In the genomic region with DNA sequence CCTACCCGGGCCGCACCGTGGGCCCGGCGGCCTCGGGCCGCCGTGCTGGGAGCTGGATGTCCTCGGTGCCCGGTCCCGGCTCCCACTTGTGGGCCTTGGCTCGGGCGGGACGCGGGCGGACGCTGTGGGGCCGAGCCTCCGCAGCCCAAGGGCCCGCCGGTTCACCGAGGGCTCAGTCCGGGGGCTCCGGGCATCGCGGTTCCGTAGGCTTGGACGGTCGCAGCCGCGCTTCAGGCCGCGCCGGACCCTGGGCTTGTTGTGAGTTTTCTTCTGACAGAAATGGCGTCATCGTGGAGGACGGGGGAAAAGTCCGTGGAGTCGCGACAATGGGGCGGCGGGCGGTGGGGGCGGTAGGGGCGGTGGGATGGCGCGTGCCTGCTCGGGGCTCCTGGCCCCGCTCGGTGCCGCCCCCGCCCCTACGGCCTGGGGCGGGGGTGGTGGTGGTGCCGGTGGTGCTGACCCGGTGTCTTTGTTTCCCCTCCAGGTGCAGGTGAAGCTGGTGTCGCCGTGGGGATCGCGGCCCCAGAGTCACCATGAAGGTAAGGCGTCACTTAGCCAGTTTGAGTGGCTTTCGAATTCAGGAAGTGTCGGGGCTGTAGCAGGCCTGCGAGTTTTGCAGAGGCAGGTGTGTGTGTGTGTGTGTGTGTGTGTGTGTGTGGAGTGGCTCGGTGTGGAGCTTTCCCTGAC, we compare ENCODE assay signal across 7 mouse cellular contexts. TPM values are rescaled to one million over a fixed set of nuclear protein-coding genes. Genes with fewer than 3 reads are reported as not detected.
DNase-seq lines count a peak whose midpoint lies in the region; ATAC-seq lines count a peak whose summit lies in the region.

No protein-coding gene starts in this region.

- intact Hi-C loops in gastrocnemius, postnatal 14 days (cut with DNase I; ENCODE audit: low total_unique reads) = no loop called here

- DNase-seq in ZHBTc4 (ENCODE audit: low read depth, low spot score) = peak; percentile 63
- DNase-seq in cerebellum, postnatal 10 days = peak; percentile 61 to 67
- peak; percentile 18 for DNase-seq in gastrocnemius, postnatal 14 days
- peak; percentile 63 for DNase-seq in limb, embryonic 10.5 days (ENCODE audit: low spot score)
- DNase-seq in midbrain, embryonic 10.5 days (ENCODE audit: low spot score) = peak; percentile 49
- peak; percentile 21 to 52 for DNase-seq in spleen, postnatal 14 days (ENCODE audit: low spot score in 2 of 2)

- no peaks in the 10 kb centered on the region for H3K9me3 ChIP-seq in limb, embryonic 10.5 days (replicated peaks)
- H3K9me3 ChIP-seq in midbrain, embryonic 10.5 days (replicated peaks) = no peaks in the 10 kb centered on the region

- under 1% methylated on average over 65 of the region's 65 CpGs for WGBS in limb, embryonic 10.5 days
- under 1% methylated on average over 65 of the region's 65 CpGs for WGBS in midbrain, embryonic 10.5 days

- peaks cover 42% of the 10 kb centered on the region for H3K36me3 ChIP-seq in limb, embryonic 10.5 days
- H3K36me3 ChIP-seq in midbrain, embryonic 10.5 days = peaks cover 41% of the 10 kb centered on the region

- H3K4me1 ChIP-seq in limb, embryonic 10.5 days = peaks cover 11% of the 10 kb centered on the region
- peaks cover 28% of the 10 kb centered on the region for H3K4me1 ChIP-seq in midbrain, embryonic 10.5 days

- peak; percentile 6 for ATAC-seq in inflammation-experienced regulatory T-cells, adult 6 months

- H3K27me3 ChIP-seq in limb, embryonic 10.5 days (ENCODE audit: low read depth, poor library complexity, severe bottlenecking) = no peaks in the 10 kb centered on the region
- no peaks in the 10 kb centered on the region for H3K27me3 ChIP-seq in midbrain, embryonic 10.5 days (ENCODE audit: low read depth, poor library complexity, severe bottlenecking)

- H3K4me3 ChIP-seq in limb, embryonic 10.5 days = peak overlapping the region; percentile 98
- peak overlapping the region; percentile 98 for H3K4me3 ChIP-seq in midbrain, embryonic 10.5 days

- peak overlapping the region; percentile 98 for H3K27ac ChIP-seq in limb, embryonic 10.5 days
- H3K27ac ChIP-seq in midbrain, embryonic 10.5 days (replicated peaks) = peak overlapping the region; percentile 98

RNA-seq across cellular contexts. Expression of a gene that starts 1.2 kb away (rescaled TPM):
- total RNA-seq in gastrocnemius, postnatal 14 days (2021) = 10 to 100 TPM; 12.8 to 16.8 TPM
- 100 to 1,000 TPM in 1 of 3 experiments, 10 to 100 TPM in 2; 88.4 to 108 (median 91.0) TPM for polyA plus RNA-seq in inflammation-experienced regulatory T-cells, adult 6 months (2017; shearing (Covaris generic))
- polyA plus RNA-seq in limb, embryonic 10.5 days (2016; fragmentation: Nextera tagmentation; extraction: Ambion mirVana) = 52.4 and 53.9 TPM in 2 replicates
- 58.7 and 67.4 TPM in 2 replicates for polyA plus RNA-seq in midbrain, embryonic 10.5 days (2016; fragmentation: Nextera tagmentation; extraction: Ambion mirVana)

RNA-seq across cellular contexts. Expression of a gene that starts 1.5 kb away (rescaled TPM):
- total RNA-seq in gastrocnemius, postnatal 14 days (2021) = 10 to 100 TPM; 10.9 to 13.4 TPM
- polyA plus RNA-seq in inflammation-experienced regulatory T-cells, adult 6 months (2017; shearing (Covaris generic)) = 10 to 100 TPM; 49.5 to 68.7 (median 53.9) TPM
- polyA plus RNA-seq in limb, embryonic 10.5 days (2016; fragmentation: Nextera tagmentation; extraction: Ambion mirVana) = 63.3 and 80.1 TPM in 2 replicates
- polyA plus RNA-seq in midbrain, embryonic 10.5 days (2016; fragmentation: Nextera tagmentation; extraction: Ambion mirVana) = 63.3 and 77.4 TPM in 2 replicates

RNA-seq across cellular contexts. Expression of a gene that starts 25.0 kb away (rescaled TPM):
- total RNA-seq in gastrocnemius, postnatal 14 days (2021) = 10 to 100 TPM; 17.6 to 19.2 TPM
- polyA plus RNA-seq in inflammation-experienced regulatory T-cells, adult 6 months (2017; shearing (Covaris generic)) = 100 to 1,000 TPM in 1 of 3 experiments, 10 to 100 TPM in 2; 72.6 to 120 (median 76.2) TPM
- 48.2 and 54.3 TPM in 2 replicates for polyA plus RNA-seq in limb, embryonic 10.5 days (2016; fragmentation: Nextera tagmentation; extraction: Ambion mirVana)
- 50.9 and 65.6 TPM in 2 replicates for polyA plus RNA-seq in midbrain, embryonic 10.5 days (2016; fragmentation: Nextera tagmentation; extraction: Ambion mirVana)

Comparison
In these comparisons a context has a peak if more than half of its experiments do, and no peak if none do; other contexts are left out.
1. Peak in every context shown above with its lines: DNase-seq, ATAC-seq, H3K4me3 ChIP-seq and H3K27ac ChIP-seq.